Comparison of ENCODE assay signal across 30 mouse cellular contexts in genomic region chr9:81611022-81611421, GRCm38 (mm10). TPM values are rescaled to one million over a fixed set of nuclear protein-coding genes. Genes with fewer than 3 reads are reported as not detected.
"Had no signal": no experiment of that assay in that cellular context is flagged by ENCODE, and none has a peak within 500 bp of the region (broad histone marks: within the 10 kb centered on the region; RNA-seq: fewer than 3 reads in every experiment).

No protein-coding gene starts in this region.

- H3K27me3 ChIP-seq: heart, embryonic 12.5 days; heart, embryonic 13.5 days; heart, embryonic 15.5 days; hindbrain, embryonic 12.5 days; hindbrain, embryonic 13.5 days; hindbrain, embryonic 15.5 days; intestine, embryonic 15.5 days; kidney, embryonic 15.5 days had no signal

- DNase-seq: heart, postnatal 10 days; heart, postnatal 14 days; heart, postnatal 36 days; heart, postnatal 4 days; kidney, adult 11 months; kidney, adult 18-20 months; kidney, adult 2 months; kidney, adult 8-10 months; kidney, adult 9 months; kidney, postnatal 10 days; kidney, postnatal 14 days; kidney, postnatal 25 days; kidney, postnatal 36 days; kidney, postnatal 4 days; layer of hippocampus, adult 9-11 months; layer of hippocampus, postnatal 36 days had no signal

- H3K4me3 ChIP-seq: heart, embryonic 10.5 days; heart, embryonic 12.5 days; heart, embryonic 13.5 days; heart, embryonic 15.5 days; hindbrain, embryonic 10.5 days; hindbrain, embryonic 12.5 days; hindbrain, embryonic 13.5 days; hindbrain, embryonic 15.5 days; intestine, embryonic 15.5 days; kidney, embryonic 15.5 days; layer of hippocampus, adult 2 months had no signal

- H3K4me2 ChIP-seq: heart, embryonic 11.5 days; heart, embryonic 12.5 days; heart, embryonic 13.5 days; heart, embryonic 15.5 days; hindbrain, embryonic 12.5 days; hindbrain, embryonic 13.5 days; hindbrain, embryonic 14.5 days; hindbrain, embryonic 15.5 days; intestine, embryonic 15.5 days; kidney, embryonic 15.5 days had no signal

- H3K36me3 ChIP-seq: heart, embryonic 10.5 days; heart, embryonic 12.5 days; heart, embryonic 13.5 days; heart, embryonic 15.5 days; hindbrain, embryonic 10.5 days; hindbrain, embryonic 12.5 days; hindbrain, embryonic 13.5 days; hindbrain, embryonic 15.5 days; intestine, embryonic 15.5 days; kidney, embryonic 15.5 days had no signal

RNA-seq across cellular contexts. Expression of gene Htr1b, which starts 22.6 kb away (rescaled TPM):
- polyA plus RNA-seq: inflammation-experienced regulatory T-cells, adult 6 months had no signal
